Mouse (Mus musculus) hindbrain, embryonic 10.5 days (tissue): ENCODE results near the gene Tiprl. TPM values are rescaled to one million over a fixed set of nuclear protein-coding genes. Genes with fewer than 3 reads are reported as not detected.

Experiments used
- polyA plus RNA-seq: library from polyadenylated mRNA; unstranded; fragments of >200 nt; fragmentation: Nextera tagmentation; extraction: Ambion mirVana; gene quantifications from 2 replicates; pipeline ENCODE4 v1.2.1, GENCODE M21; 2016

Tiprl gene
- polyA plus RNA-seq, 1 experiment from 2014 or later: 97.1 TPM

Other genes with a start within 250 kb of the Tiprl start
- not detected in 2 replicates for gene Tbx19, start 76.2 kb downstream of the Tiprl start, polyA plus RNA-seq
- 8.9 and 9.4 TPM in 2 replicates for gene Sft2d2, start 42.6 kb downstream of the Tiprl start, polyA plus RNA-seq
- 1.3 and 1.8 TPM in 2 replicates for gene Gpr161, start 58.8 kb upstream of the Tiprl start, polyA plus RNA-seq
- 6.4 and 6.6 TPM in 2 replicates for gene Dcaf6, start 223.5 kb upstream of the Tiprl start, polyA plus RNA-seq
- 87.5 and 119 TPM in 2 replicates for gene Mpc2, start 223.6 kb upstream of the Tiprl start, polyA plus RNA-seq
- gene Adcy10, start 248.2 kb upstream of the Tiprl start, polyA plus RNA-seq: 0.07 TPM in 1 of 2 replicates, not detected in the other